Mouse (Mus musculus) spleen, adult 2 months (tissue): Measurements from ENCODE around the gene Stx16.

Experiments used
- CTCF ChIP-seq: fragments of 200-500 bp; IDR thresholded peaks from 2 replicates; pipeline ENCODE4 v1.5.1; 2011; ENCODE audit warnings: mild to moderate bottlenecking, inconsistent platforms; ENCODE audit not compliant: insufficient read depth, insufficient read length, insufficient replicate concordance; ENCODE audit errors: extremely low read depth
- POLR2A ChIP-seq: fragments of 200-500 bp; IDR thresholded peaks from 2 replicates; pipeline ENCODE4 v1.6.1; 2011; ENCODE audit warnings: low read depth, low read length, inconsistent platforms

- TF ChIP-seq POLR2A (no peak), CTCF (no peak)
Observed at GRCm38 (mm10) chr2:174118141-174118540, 42.0 kb downstream of the Stx16 start.
